Mouse (Mus musculus): ENCODE results near the gene Tmem132a. TPM values are rescaled to one million over a fixed set of nuclear protein-coding genes. Genes with fewer than 3 reads are reported as not detected.

Gene Tmem132a
- total RNA-seq, 2 experiments from 2014 or later = 2.8 to 7.2 TPM

DNA sequence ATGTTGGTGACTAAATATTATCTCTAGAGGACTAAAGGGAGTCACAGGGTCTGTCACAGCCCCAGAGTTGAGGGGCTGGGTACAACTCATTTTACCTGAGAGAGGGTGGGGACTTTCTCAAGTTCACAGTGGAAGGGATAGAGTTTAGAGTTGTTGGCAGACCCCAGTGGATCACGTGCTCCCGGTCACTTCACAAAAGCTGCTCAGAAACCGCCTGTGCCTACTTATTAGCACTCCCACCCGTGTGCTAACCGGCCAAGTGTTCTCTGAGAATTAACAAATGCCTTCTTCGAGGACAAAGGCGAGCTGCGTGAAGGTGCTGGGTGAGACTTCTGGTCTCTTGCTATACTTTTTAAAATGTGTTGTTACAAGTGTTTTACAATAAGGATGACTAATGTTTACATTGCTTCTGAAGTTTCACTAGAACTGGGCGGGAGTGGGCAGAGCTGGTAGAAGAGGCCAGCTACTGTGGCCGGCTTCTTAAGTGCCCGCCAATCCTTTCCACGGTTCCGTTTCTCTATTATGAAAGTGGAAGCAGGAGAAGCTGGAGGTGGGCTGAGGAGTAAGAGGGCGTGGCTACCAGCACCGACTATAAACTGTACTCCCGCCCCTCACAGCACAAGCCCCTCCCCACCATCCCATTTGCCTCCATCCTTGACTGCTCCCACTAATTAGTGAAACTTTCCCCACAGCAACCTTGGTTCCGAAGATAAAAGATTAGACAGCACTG is 51.4 kb downstream of the Tmem132a start:
- no peak for DNase-seq
- intact Hi-C loops (cut with DNase I) = no loop called here
- H3K27ac ChIP-seq = no peak overlapping the region
- no peak for TF ChIP-seq CTCF (IDR thresholded peaks at IDR 0.05)
- peak overlapping the region; percentile 21 for H3K4me3 ChIP-seq

DNA sequence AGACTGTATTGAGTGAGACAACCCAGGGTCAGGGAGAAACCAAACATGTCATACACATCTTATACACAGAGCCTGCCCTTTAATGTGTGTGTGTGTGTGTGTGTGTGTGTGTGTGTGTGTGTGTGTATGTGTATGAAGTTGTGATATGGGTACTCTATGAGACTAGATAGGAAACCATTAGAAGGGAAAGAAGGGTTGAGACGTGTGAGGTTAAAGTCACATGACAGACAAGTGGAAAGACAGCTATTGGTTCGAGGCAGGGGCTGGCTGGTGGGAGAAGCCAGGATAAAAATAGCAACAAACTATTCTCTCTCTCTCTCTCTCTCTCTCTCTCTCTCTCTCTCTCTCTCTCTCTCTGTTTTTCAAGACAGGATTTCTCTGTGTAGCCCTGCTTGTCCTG is 53.3 kb downstream of the Tmem132a start:
- Histone ChIP-seq H3K4me3 (no peak overlapping the region), H3K27ac (no peak overlapping the region)
- intact Hi-C loops (cut with DNase I) = no loop called here
- no peak for TF ChIP-seq CTCF (IDR thresholded peaks at IDR 0.05)
- DNase-seq = no peak

DNA sequence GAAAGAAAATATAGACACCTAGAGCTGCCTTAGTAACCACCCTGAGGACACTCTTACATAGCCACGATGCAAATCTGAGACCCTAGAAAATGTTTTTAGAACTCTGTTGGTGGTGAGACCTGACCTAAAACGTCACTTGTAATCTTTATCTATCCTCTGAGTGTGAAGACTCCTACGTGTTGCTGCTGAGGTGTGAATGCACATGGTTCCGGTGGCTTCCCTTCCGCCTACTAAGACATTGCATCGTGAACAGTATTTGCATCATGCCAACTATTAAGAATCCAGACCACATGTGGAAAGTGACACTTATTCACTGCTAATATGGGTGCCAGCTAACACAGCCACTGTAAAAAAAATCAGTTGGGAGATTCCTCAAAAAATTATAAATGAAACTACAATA is 53.9 kb downstream of the Tmem132a start:
- intact Hi-C loops (cut with DNase I) = no loop called here
- TF ChIP-seq CTCF (IDR thresholded peaks at IDR 0.05) = no peak
- DNase-seq = no peak
- no peak overlapping the region for H3K27ac ChIP-seq
- no peak overlapping the region for H3K4me3 ChIP-seq

DNA sequence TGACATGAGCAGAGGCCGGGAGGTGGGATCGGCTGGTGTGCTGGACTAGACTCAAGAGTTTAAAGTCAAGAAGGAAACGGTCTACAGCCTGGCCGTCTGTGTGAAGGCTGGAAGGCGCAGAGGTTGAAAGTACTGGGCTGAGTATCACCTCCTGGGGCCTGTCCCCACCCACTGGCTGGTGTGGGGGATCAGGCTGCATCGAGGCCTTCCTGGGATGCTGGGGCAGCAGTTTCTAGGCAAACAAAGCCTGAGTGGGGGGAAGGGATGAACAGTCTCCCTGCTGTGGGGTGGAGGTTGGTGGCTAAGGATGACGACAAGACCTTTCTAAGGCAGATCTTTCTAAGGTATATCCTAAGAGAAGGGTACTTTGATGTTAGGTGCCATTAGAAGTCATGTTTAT is 55.8 kb downstream of the Tmem132a start:
- no peak for DNase-seq
- TF ChIP-seq CTCF (IDR thresholded peaks at IDR 0.05) = no peak
- Histone ChIP-seq H3K4me3 (no peak overlapping the region), H3K27ac (no peak overlapping the region)
- intact Hi-C loops (cut with DNase I) = no loop called here

DNA sequence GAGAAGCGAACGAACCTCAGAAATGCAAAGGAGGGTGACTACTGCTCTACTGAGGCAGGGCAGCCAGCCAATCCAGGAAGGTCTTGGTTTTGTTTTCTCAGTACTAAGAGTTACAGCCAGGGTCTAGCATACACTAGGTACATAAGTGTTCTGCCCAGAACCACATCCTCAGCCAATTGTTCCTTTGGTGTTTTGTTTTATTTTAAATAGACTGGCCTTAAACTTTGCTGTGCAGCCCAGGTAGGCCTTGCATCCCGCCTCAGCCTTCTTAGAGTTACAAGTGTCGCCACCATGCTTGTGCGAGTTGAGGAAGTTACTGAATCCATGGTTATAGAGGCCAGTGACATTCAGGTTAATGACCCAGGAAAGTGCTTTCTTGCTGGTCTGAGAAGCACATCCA is 56.7 kb downstream of the Tmem132a start:
- intact Hi-C loops (cut with DNase I) = no loop called here
- DNase-seq = no peak
- no peak overlapping the region for H3K27ac ChIP-seq
- no peak overlapping the region for H3K4me3 ChIP-seq
- TF ChIP-seq CTCF (IDR thresholded peaks at IDR 0.05) = no peak

DNA sequence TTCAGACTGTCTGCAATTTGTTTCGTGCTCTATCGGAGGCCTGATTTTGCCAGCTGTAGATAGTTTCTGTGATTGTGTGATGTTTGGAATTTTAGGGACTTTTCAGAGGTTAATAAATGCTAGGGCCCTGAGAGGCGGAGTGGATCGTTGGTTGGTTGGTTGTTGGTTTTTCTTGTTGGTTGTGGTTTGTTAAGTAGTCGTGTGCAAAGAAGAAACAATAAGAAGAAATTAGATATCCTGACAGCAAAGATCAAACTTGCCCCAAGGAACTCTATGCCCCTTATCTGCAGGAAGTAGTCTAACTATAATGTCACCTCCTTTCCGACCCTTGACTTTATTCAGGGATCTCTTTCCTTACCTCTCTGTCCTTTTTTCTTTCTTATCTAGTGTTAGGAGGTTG is 58.3 kb downstream of the Tmem132a start:
- intact Hi-C loops (cut with DNase I) = no loop called here
- no peak for TF ChIP-seq CTCF (IDR thresholded peaks at IDR 0.05)
- no peak for DNase-seq
- H3K4me3 ChIP-seq = no peak overlapping the region
- no peak overlapping the region for H3K27ac ChIP-seq

DNA sequence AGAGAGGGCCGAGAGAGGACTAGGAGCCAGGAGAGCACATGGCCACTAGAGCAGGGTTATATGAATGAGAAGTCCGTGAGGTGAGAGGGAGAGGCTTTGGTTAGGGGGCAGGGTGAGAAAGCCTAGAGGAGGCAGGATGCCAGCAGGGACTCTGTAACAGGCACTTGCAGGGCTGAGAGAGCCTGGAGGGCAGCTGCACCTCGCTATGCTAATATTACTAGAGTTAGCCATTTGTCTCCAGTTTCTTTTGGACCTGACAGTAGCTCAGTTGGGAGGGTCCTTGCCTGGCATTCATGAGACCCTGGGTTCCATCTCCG is 59.6 kb downstream of the Tmem132a start:
- TF ChIP-seq CTCF (IDR thresholded peaks at IDR 0.05) = no peak
- Histone ChIP-seq H3K4me3 (no peak overlapping the region), H3K27ac (no peak overlapping the region)
- no peak for DNase-seq
- intact Hi-C loops (cut with DNase I) = no loop called here

DNA sequence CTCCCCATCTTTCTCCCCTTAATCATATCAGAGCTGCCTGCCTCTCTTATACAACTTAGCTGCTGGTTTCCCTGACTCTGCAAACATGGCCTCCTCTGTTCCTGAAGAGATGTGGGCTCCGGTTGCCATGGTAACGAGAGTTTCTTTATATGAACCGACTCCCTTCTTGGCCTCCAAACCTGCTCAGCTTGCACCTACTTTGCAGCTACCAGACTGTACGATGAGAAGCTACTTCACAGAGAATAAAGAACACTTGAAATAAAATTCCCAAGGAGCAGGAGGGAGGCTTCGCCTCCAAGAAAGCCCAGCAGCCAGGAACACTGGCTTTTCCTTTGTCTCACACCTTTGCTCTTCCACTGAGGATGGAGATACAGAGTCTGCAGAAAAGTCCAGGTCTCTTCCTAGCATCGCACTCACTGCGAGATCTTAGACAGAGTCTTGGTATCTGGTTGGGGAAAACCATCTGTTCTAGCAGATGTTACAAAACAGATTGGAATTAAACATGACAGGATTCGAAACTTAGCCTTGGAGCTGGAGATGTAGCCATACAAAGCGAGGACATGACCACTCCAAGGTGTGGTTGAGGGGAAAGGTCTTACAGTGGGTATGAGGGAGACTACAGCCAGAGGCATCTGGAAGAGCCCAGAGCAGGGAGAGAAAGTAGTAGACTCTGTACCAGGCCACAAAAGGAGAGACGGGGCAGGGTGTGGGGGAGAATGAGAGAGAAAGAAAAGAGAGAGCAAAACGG is 60.1 kb downstream of the Tmem132a start:
- intact Hi-C loops (cut with DNase I) = no loop called here
- no peak for DNase-seq

DNA sequence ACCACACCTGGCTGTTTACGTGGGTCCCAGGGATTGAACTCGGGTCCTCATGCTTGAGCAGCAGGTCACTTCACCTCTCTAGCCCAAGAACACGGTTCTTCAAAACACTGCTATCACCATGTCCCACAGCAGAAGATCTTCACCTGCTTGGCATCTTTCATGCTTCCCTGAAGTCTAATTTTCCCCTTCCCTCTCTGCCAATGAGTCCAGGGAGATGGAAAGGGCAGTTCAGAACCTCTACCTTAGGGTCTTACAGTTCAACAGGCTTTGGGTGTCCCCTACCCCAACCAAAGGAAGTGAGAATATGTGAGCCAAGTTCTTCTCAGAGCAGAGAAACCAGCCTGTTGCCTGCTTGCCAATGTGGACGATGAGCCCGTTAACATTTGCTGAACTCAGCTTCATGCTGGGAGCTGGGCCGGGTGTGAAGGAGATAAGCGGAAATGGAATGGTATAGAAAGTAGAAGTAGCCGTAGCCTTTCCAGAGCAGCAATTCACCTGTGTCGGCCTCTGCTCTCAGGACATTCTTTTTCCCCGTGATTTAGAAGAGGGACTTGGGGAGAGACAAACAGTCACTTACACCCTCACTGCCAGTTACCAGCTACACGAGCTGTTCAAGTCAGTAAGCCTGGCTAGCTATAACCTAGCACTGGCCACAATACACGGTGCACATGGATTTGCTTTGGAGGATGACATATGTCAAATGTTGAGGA is 61.1 kb downstream of the Tmem132a start:
- DNase-seq = no peak
- Histone ChIP-seq H3K27ac (no peak overlapping the region), H3K4me3 (no peak overlapping the region)
- TF ChIP-seq CTCF (IDR thresholded peaks at IDR 0.05) = no peak
- intact Hi-C loops (cut with DNase I) = no loop called here

More for the DNA sequence above, 60.1 kb downstream of the Tmem132a start:
- H3K27ac ChIP-seq = no peak overlapping the region
- no peak overlapping the region for H3K4me3 ChIP-seq
- TF ChIP-seq CTCF (IDR thresholded peaks at IDR 0.05) = no peak

Other genes with a start within 250 kb of the Tmem132a start
- not detected for gene Vwce, start 235.7 kb downstream of the Tmem132a start, total RNA-seq (2021)
- gene Pga5, start 191.9 kb downstream of the Tmem132a start, total RNA-seq (2021) = not detected
- 10 to 100 TPM; 20.7 to 26.3 TPM for gene Vps37c, start 181.2 kb downstream of the Tmem132a start, total RNA-seq (2021)
- not detected for gene Cd5, start 130.9 kb downstream of the Tmem132a start, total RNA-seq (2021)
- gene Cd6, start 39.9 kb downstream of the Tmem132a start, total RNA-seq (2021) = not detected
- gene Slc15a3, start 30.2 kb downstream of the Tmem132a start, total RNA-seq (2021) = under 1 TPM; 0.31 to 0.53 TPM
- gene Tmem109, start 12.1 kb upstream of the Tmem132a start, total RNA-seq (2021) = 100 to 1,000 TPM; 227 to 255 TPM
- gene Prpf19, start 25.3 kb upstream of the Tmem132a start, total RNA-seq (2021) = 100 to 1,000 TPM; 150 to 184 TPM
- not detected for gene Zp1, start 50.7 kb upstream of the Tmem132a start, total RNA-seq (2021)
- not detected for gene Ptgdr2, start 67.2 kb upstream of the Tmem132a start, total RNA-seq (2021)
- gene Ccdc86, start 79.3 kb upstream of the Tmem132a start, total RNA-seq (2021) = 10 to 100 TPM; 13.2 to 16.5 TPM
- not detected for gene Ms4a10, start 104.7 kb upstream of the Tmem132a start, total RNA-seq (2021)
- not detected for gene Ms4a15, start 123.3 kb upstream of the Tmem132a start, total RNA-seq (2021)
- not detected for gene Ms4a18, start 148.1 kb upstream of the Tmem132a start, total RNA-seq (2021)
- gene Ms4a8a, start 211.2 kb upstream of the Tmem132a start, total RNA-seq (2021) = 1 to 10 TPM in 1 of 2 experiments, under 1 TPM in 1; 0.66 to 1.3 TPM

Measured in gastrocnemius, adult 2 months (tissue).